16 mouse cellular contexts compared by ENCODE assay signal in genomic region chr10:125991819-125992218, GRCm38 (mm10).
"Had no signal": no experiment of that assay in that cellular context is flagged by ENCODE, and none has a peak within 500 bp of the region (broad histone marks: within the 10 kb centered on the region; RNA-seq: fewer than 3 reads in every experiment).

No protein-coding gene starts in this region.

- H3K9me3 ChIP-seq: kidney, embryonic 15.5 days; liver, embryonic 15.5 days; midbrain, embryonic 12.5 days had no signal

- H3K27me3 ChIP-seq: kidney, embryonic 15.5 days; liver, embryonic 15.5 days; megakaryocyte, embryonic 14.5 days had no signal

- H3K27ac ChIP-seq: kidney, embryonic 15.5 days; liver, embryonic 15.5 days; macrophage; midbrain, embryonic 12.5 days had no signal

- H3K36me3 ChIP-seq: liver, embryonic 15.5 days had no signal

- H3K4me1 ChIP-seq: liver, embryonic 15.5 days; megakaryocyte, embryonic 14.5 days had no signal

- H3K4me3 ChIP-seq: kidney, embryonic 15.5 days; liver, embryonic 15.5 days; midbrain, embryonic 12.5 days had no signal

- ATAC-seq: intestine, embryonic 16.5 days had no signal

- H3K4me2 ChIP-seq: kidney, embryonic 15.5 days; liver, embryonic 11.5 days; liver, embryonic 15.5 days; midbrain, embryonic 12.5 days had no signal

- DNase-seq: kidney, adult 2 months; kidney, postnatal 14 days; layer of hippocampus, adult 9-11 months; layer of hippocampus, postnatal 36 days; lung, adult 2 months; lung, postnatal 10 days; right cerebral cortex, postnatal 14 days; thymus, adult 2 months; thymus, postnatal 36 days had no signal

- H3K9ac ChIP-seq: kidney, embryonic 15.5 days; liver, embryonic 15.5 days; midbrain, embryonic 12.5 days had no signal
